Mouse (Mus musculus) embryonic stem cell, embryonic (primary cell): ENCODE measurements around the gene Fitm1.

Experiments used
- CTCF ChIA-PET, 4 experiments: fragments of 300-600 bp in 2 of 4; fragments of 350-600 bp in 2 of 4; sonication (Branson Sonifier 250); formaldehyde crosslinking; loops; one replicate each; lab custom pipeline; 2022; ENCODE audit warnings: inconsistent platforms in 2 of 4; lab: Charles Lee
- POLR2A ChIA-PET, 4 experiments: fragments of 300-600 bp in 2 of 4; fragments of 350-600 bp in 2 of 4; sonication (Branson Sonifier 250); formaldehyde crosslinking; loops; one replicate each; lab custom pipeline; 2022; ENCODE audit warnings: antibody characterized with exemption in 4 of 4, inconsistent platforms in 1 of 4; lab: Charles Lee

Fitm1 gene

DNA sequence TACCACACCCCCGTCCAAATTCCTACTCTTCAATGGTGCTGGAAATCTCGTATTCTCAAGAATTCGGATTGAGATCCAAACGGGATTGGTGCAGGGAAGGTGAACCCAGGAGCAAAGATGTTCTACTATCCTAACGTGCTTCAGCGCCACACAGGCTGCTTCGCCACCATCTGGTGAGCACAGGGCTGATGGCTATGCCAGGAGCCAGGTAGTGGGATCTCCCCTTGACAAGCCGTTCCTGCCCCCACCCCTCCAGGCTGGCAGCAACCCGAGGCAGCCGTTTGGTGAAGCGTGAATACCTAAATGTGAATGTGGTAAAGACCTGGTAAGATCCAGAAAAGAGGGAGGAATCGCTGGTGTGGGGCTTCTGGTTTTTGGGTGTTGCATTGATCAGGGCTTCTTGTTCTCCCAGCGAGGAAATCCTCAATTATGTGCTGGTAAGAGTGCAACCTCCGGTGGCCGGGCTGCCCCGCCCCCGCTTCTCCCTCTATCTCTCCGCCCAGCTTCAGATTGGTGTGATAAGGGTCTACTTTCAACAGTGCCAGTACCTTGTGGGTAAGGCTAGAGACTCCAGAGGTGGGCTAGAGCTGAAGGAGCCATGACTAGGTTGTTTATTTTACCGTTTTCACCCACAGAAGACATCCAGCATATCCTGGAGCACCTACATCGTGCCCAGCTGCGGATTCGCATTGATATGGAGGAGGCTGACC is 43.2 kb downstream of the Fitm1 start:
- ChIA-PET POLR2A (interaction anchor here (0.5 to 2.9 kb wide), 35 partner anchors 9 to 291 kb away, joined by 3 to 24 read pairs (median 5); partner anchors contain the start of genes A730061H03Rik (in 3 of the 4), Dcaf11 (in 2 of the 4), Mdp1 (in 2 of the 4) and Pck2 (in 2 of the 4)), CTCF (interaction anchor here in 3 of 4 experiments (0.5 to 2.5 kb wide), 10 partner anchors 8 to 141 kb away, joined by 3 to 9 read pairs (median 4); partner anchors contain the start of genes Psme2 (in 2 of the 3), Rnf31 (in 2 of the 3) and A730061H03Rik (in 1 of the 3))
